Mouse (Mus musculus): ENCODE data around the gene Nr1i2. TPM values are rescaled to one million over a fixed set of nuclear protein-coding genes. Genes with fewer than 3 reads are reported as not detected.
A peak's percentile ranks its signal among the peaks of the same experiment; 100 is the strongest.
"Not testable (repeated sequence)": the region's sequence is repeated elsewhere in the genome, so short reads cannot be mapped to it uniquely, and the experiment has no call there.

The Nr1i2 gene
- total RNA-seq (2014; rRNA removed) (72.3 TPM in 2 replicates), polyA plus RNA-seq (2012; rRNA removed) (45.8 and 53.6 TPM in 2 replicates)

- 15% methylated on average over 7 of the region's 7 CpGs for WGBS
- peaks cover 13% of the 10 kb centered on the region for H3K4me1 ChIP-seq (ENCODE audit: control insufficient read depth, insufficient read depth, low read length)
- peak; percentile 93 for DNase-seq (ENCODE audit: extremely low read depth, low read depth, low spot score)
- H3K4me3 ChIP-seq (ENCODE audit: insufficient read depth, low read depth, low read length), result peak within 1 kb of the TSS; percentile 96
- peak within 1 kb of the TSS; percentile 100 for H3K27ac ChIP-seq (replicated peaks; ENCODE audit: insufficient read depth, low read depth, low read length)
- H3K36me3 ChIP-seq (ENCODE audit: control insufficient read depth, insufficient read depth, low read length), result no peaks in the 10 kb centered on the region
- H3K9ac ChIP-seq (ENCODE audit: low read depth, low read length), result peak within 1 kb of the TSS; percentile 88
- TF ChIP-seq POLR2A (IDR thresholded peaks at IDR 0.05; ENCODE audit: extremely low read depth, insufficient read depth, low read length) (peak; percentile 51; the same call in 1 of the 2 replicates), CTCF (IDR thresholded peaks at IDR 0.05; ENCODE audit: low read depth, low read length) (no peak)
- H3K27me3 ChIP-seq (ENCODE audit: control insufficient read depth, insufficient read depth, low read length), result no peaks in the 10 kb centered on the region
- peaks cover 20% of the 10 kb centered on the region; the same call in 1 of the 2 replicates for H3K79me2 ChIP-seq (ENCODE audit: control insufficient read depth, insufficient read depth, low read length)
Observed at GRCm38 (mm10) chr16:38294685-38295348, at the start of gene Nr1i2. TSS of gene Nr1i2 (minus strand) at chr16:38294824.

GRCm38 (mm10) chr16:38341396-38342324 is 47.0 kb upstream of the Nr1i2 start, which contains the start of gene Maats1:
TSS of gene Maats1 (minus strand) at chr16:38342143.
- Histone ChIP-seq H3K27ac (replicated peaks; ENCODE audit: insufficient read depth, low read depth, low read length) (no peak within 1 kb of the TSS), H3K79me2 (ENCODE audit: control insufficient read depth, insufficient read depth, low read length) (no peaks in the 10 kb centered on the region), H3K36me3 (ENCODE audit: control insufficient read depth, insufficient read depth, low read length) (no peaks in the 10 kb centered on the region), H3K4me1 (ENCODE audit: control insufficient read depth, insufficient read depth, low read length) (peaks cover 2% of the 10 kb centered on the region; the same call in 1 of the 2 replicates), H3K4me3 (ENCODE audit: insufficient read depth, low read depth, low read length) (no peak within 1 kb of the TSS), H3K9ac (ENCODE audit: low read depth, low read length) (no peak within 1 kb of the TSS), H3K27me3 (ENCODE audit: control insufficient read depth, insufficient read depth, low read length) (no peaks in the 10 kb centered on the region)
- 19% methylated on average over 30 of the region's 30 CpGs for WGBS
- TF ChIP-seq CTCF (IDR thresholded peaks at IDR 0.05; ENCODE audit: low read depth, low read length), result no peak
- TF ChIP-seq POLR2A (IDR thresholded peaks at IDR 0.05; ENCODE audit: extremely low read depth, insufficient read depth, low read length), result no peak
- DNase-seq (ENCODE audit: extremely low read depth, low read depth, low spot score), result peak; percentile 59

- WGBS, result 71% methylated on average over 4 of the region's 4 CpGs
- H3K79me2 ChIP-seq (ENCODE audit: control insufficient read depth, insufficient read depth, low read length); H3K36me3 ChIP-seq (ENCODE audit: control insufficient read depth, insufficient read depth, low read length); H3K9ac ChIP-seq (ENCODE audit: low read depth, low read length); H3K4me1 ChIP-seq (ENCODE audit: control insufficient read depth, insufficient read depth, low read length); H3K4me3 ChIP-seq (ENCODE audit: insufficient read depth, low read depth, low read length); H3K27me3 ChIP-seq (ENCODE audit: control insufficient read depth, insufficient read depth, low read length); H3K27ac ChIP-seq (replicated peaks; ENCODE audit: insufficient read depth, low read depth, low read length): not testable (repeated sequence)
- peak; percentile 19 for DNase-seq (ENCODE audit: extremely low read depth, low read depth, low spot score)
Observed at GRCm38 (mm10) chr16:38338077-38338476, 43.5 kb upstream of the Nr1i2 start.

GRCm38 (mm10) chr16:38334431-38334830 is 39.8 kb upstream of the Nr1i2 start:
- no peaks in the 10 kb centered on the region for H3K79me2 ChIP-seq (ENCODE audit: control insufficient read depth, insufficient read depth, low read length)
- no peak for DNase-seq (ENCODE audit: extremely low read depth, low read depth, low spot score)

GRCm38 (mm10) chr16:38329340-38329739 is 34.7 kb upstream of the Nr1i2 start:
- 89% methylated on average over 3 of the region's 3 CpGs for WGBS
- H3K79me2 ChIP-seq (ENCODE audit: control insufficient read depth, insufficient read depth, low read length), result no peaks in the 10 kb centered on the region
- peak; percentile 22; the same call in 1 of the 2 replicates for TF ChIP-seq CTCF (IDR thresholded peaks at IDR 0.05; ENCODE audit: low read depth, low read length)
- TF ChIP-seq POLR2A (IDR thresholded peaks at IDR 0.05; ENCODE audit: extremely low read depth, insufficient read depth, low read length), result no peak

More at GRCm38 (mm10) chr16:38334431-38334830, 39.8 kb upstream of the Nr1i2 start:
- H3K27ac ChIP-seq (replicated peaks; ENCODE audit: insufficient read depth, low read depth, low read length), result no peak overlapping the region
- WGBS, result 50% methylated on average over 6 of the region's 6 CpGs
- TF ChIP-seq POLR2A (IDR thresholded peaks at IDR 0.05; ENCODE audit: extremely low read depth, insufficient read depth, low read length) (no peak), CTCF (IDR thresholded peaks at IDR 0.05; ENCODE audit: low read depth, low read length) (no peak)
- H3K4me1 ChIP-seq (ENCODE audit: control insufficient read depth, insufficient read depth, low read length), result no peaks in the 10 kb centered on the region
- H3K36me3 ChIP-seq (ENCODE audit: control insufficient read depth, insufficient read depth, low read length), result no peaks in the 10 kb centered on the region
- no peak overlapping the region for H3K9ac ChIP-seq (ENCODE audit: low read depth, low read length)
- H3K27me3 ChIP-seq (ENCODE audit: control insufficient read depth, insufficient read depth, low read length), result no peaks in the 10 kb centered on the region
- H3K4me3 ChIP-seq (ENCODE audit: insufficient read depth, low read depth, low read length), result no peak overlapping the region

More at GRCm38 (mm10) chr16:38329340-38329739, 34.7 kb upstream of the Nr1i2 start:
- no peak overlapping the region for H3K9ac ChIP-seq (ENCODE audit: low read depth, low read length)
- DNase-seq (ENCODE audit: extremely low read depth, low read depth, low spot score), result no peak
- no peaks in the 10 kb centered on the region for H3K27me3 ChIP-seq (ENCODE audit: control insufficient read depth, insufficient read depth, low read length)
- no peaks in the 10 kb centered on the region for H3K4me1 ChIP-seq (ENCODE audit: control insufficient read depth, insufficient read depth, low read length)
- H3K4me3 ChIP-seq (ENCODE audit: insufficient read depth, low read depth, low read length), result no peak overlapping the region
- H3K36me3 ChIP-seq (ENCODE audit: control insufficient read depth, insufficient read depth, low read length), result no peaks in the 10 kb centered on the region
- H3K27ac ChIP-seq (replicated peaks; ENCODE audit: insufficient read depth, low read depth, low read length), result no peak overlapping the region

Data from liver, adult 2 months (tissue).